Mouse (Mus musculus) stomach, embryonic 16.5 days (tissue): ENCODE data around the gene Ect2. TPM values are rescaled to one million over a fixed set of nuclear protein-coding genes. Genes with fewer than 3 reads are reported as not detected.
A peak's percentile ranks its signal among the peaks of the same experiment; 100 is the strongest.

Experiments used
- ATAC-seq: fragments of 200-750 bp; cut with Nextera tagmentation; 2 replicates; pipeline ENCODE4 v1.8.0; 2017; ENCODE audit warnings: moderate number of reproducible peaks, moderate TSS enrichment; ENCODE audit not compliant: insufficient read depth, low FRiP score
- H3K27ac ChIP-seq: fragments of 300-500 bp; sonication (generic); 2 replicates; pipeline ENCODE4 v1.5.1; 2014; ENCODE audit warnings: low read length
- H3K27me3 ChIP-seq: fragments of 300-500 bp; sonication (generic); 2 replicates; pipeline ENCODE4 v1.6.1; 2014; ENCODE audit warnings: low read length, control low read depth, mixed read lengths; ENCODE audit not compliant: control insufficient read depth, insufficient read depth
- H3K36me3 ChIP-seq: fragments of 300-500 bp; sonication (generic); 2 replicates; pipeline ENCODE4 v1.6.1; 2014; ENCODE audit warnings: low read length; ENCODE audit not compliant: control insufficient read depth, insufficient read depth
- H3K4me1 ChIP-seq: fragments of 300-500 bp; sonication (generic); 2 replicates; pipeline ENCODE4 v1.6.1; 2014; ENCODE audit warnings: low read length, control low read depth, mixed read lengths; ENCODE audit not compliant: control insufficient read depth, insufficient read depth
- H3K4me2 ChIP-seq: fragments of 300-500 bp; sonication (generic); 2 replicates; pipeline ENCODE4 v1.6.1; 2014; ENCODE audit warnings: low read depth, low read length, mixed read lengths
- H3K4me3 ChIP-seq: fragments of 300-500 bp; sonication (generic); replicated peaks from 2 replicates; pipeline ENCODE4 v1.5.1; 2014; ENCODE audit warnings: mild to moderate bottlenecking, low read length
- H3K9ac ChIP-seq: fragments of 300-500 bp; sonication (generic); 2 replicates; pipeline ENCODE4 v1.6.1; 2014; ENCODE audit warnings: low read length
- H3K9me3 ChIP-seq: fragments of 300-500 bp; sonication (generic); replicated peaks from 2 replicates; pipeline ENCODE4 v1.6.1; 2016; ENCODE audit warnings: low read length, control low read depth; ENCODE audit not compliant: control insufficient read depth
- WGBS: fragments of 180-500 bp; shearing (Covaris S2); extraction: QIAGEN DNeasy Blood & Tissue Kit; methylation state at CpG from one replicate; pipeline ENCODE4 v1.1.7; 2014; 5-methylcytosine and 5-hydroxymethylcytosine counted together
- polyA plus RNA-seq: library from polyadenylated mRNA; unstranded; fragments of >200 nt; fragmentation: Nextera tagmentation; extraction: Ambion mirVana; gene quantifications from 2 replicates; pipeline ENCODE4 v1.2.1, GENCODE M21; 2015

Ect2 gene
- polyA plus RNA-seq, 1 experiment from 2014 or later, result 47.3 TPM

GRCm38 (mm10) chr3:27162410-27162804 lies 8.7 kb upstream of the Ect2 start:
- Histone ChIP-seq H3K4me3 (no peak overlapping the region), H3K4me1 (no peaks in the 10 kb centered on the region), H3K9me3 (no peaks in the 10 kb centered on the region), H3K9ac (no peak overlapping the region), H3K36me3 (no peaks in the 10 kb centered on the region), H3K4me2 (no peak overlapping the region), H3K27ac (no peak overlapping the region), H3K27me3 (no peaks in the 10 kb centered on the region)
- 54% methylated on average over 2 of the region's 2 CpGs for WGBS
- ATAC-seq, result no peak

- Histone ChIP-seq H3K9me3 (no peaks in the 10 kb centered on the region), H3K4me2 (no peak overlapping the region), H3K4me1 (no peaks in the 10 kb centered on the region), H3K27ac (no peak overlapping the region), H3K9ac (no peak overlapping the region), H3K4me3 (no peak overlapping the region), H3K27me3 (no peaks in the 10 kb centered on the region), H3K36me3 (no peaks in the 10 kb centered on the region)
- WGBS, result 82% methylated on average over 6 of the region's 6 CpGs
- ATAC-seq, result no peak
Observed at GRCm38 (mm10) chr3:27161645-27162409, 8.1 kb upstream of the Ect2 start.

GRCm38 (mm10) chr3:27158910-27159309 lies 5.2 kb upstream of the Ect2 start:
- H3K4me3 ChIP-seq, result no peak overlapping the region
- H3K9me3 ChIP-seq, result no peaks in the 10 kb centered on the region
- no peaks in the 10 kb centered on the region for H3K36me3 ChIP-seq
- H3K4me2 ChIP-seq, result no peak overlapping the region
- ATAC-seq, result no peak
- no peak overlapping the region for H3K9ac ChIP-seq
- H3K4me1 ChIP-seq, result peaks cover 3% of the 10 kb centered on the region; the same call in 1 of the 2 replicates
- no peak overlapping the region for H3K27ac ChIP-seq
- 44% methylated on average over 4 of the region's 4 CpGs for WGBS
- no peaks in the 10 kb centered on the region for H3K27me3 ChIP-seq

GRCm38 (mm10) chr3:27156594-27156949 lies 2.9 kb upstream of the Ect2 start:
- H3K27me3 ChIP-seq, result no peaks in the 10 kb centered on the region
- H3K4me2 ChIP-seq, result no peak overlapping the region
- 52% methylated on average over 3 of the region's 3 CpGs for WGBS
- H3K4me1 ChIP-seq, result peaks cover 12% of the 10 kb centered on the region; the same call in 1 of the 2 replicates
- no peak for ATAC-seq
- H3K27ac ChIP-seq, result peak overlapping the region; percentile 64
- no peak overlapping the region for H3K9ac ChIP-seq
- no peaks in the 10 kb centered on the region for H3K9me3 ChIP-seq
- no peaks in the 10 kb centered on the region for H3K36me3 ChIP-seq
- no peak overlapping the region for H3K4me3 ChIP-seq

- H3K9me3 ChIP-seq, result no peaks in the 10 kb centered on the region
- no peak overlapping the region for H3K9ac ChIP-seq
- no peak overlapping the region for H3K4me2 ChIP-seq
- H3K36me3 ChIP-seq, result no peaks in the 10 kb centered on the region
- no peak overlapping the region for H3K4me3 ChIP-seq
- 53% methylated on average over 9 of the region's 9 CpGs for WGBS
- no peaks in the 10 kb centered on the region for H3K27me3 ChIP-seq
- peaks cover 12% of the 10 kb centered on the region; the same call in 1 of the 2 replicates for H3K4me1 ChIP-seq
- no peak for ATAC-seq
- peak overlapping the region; percentile 73 for H3K27ac ChIP-seq
Observed at GRCm38 (mm10) chr3:27155856-27156593, 2.3 kb upstream of the Ect2 start.

GRCm38 (mm10) chr3:27155051-27155855 lies 1.6 kb upstream of the Ect2 start:
- Histone ChIP-seq H3K27ac (peak overlapping the region; percentile 73), H3K36me3 (no peaks in the 10 kb centered on the region), H3K9ac (no peak overlapping the region), H3K4me3 (no peak overlapping the region), H3K9me3 (no peaks in the 10 kb centered on the region), H3K4me2 (no peak overlapping the region), H3K27me3 (no peaks in the 10 kb centered on the region), H3K4me1 (peaks cover 12% of the 10 kb centered on the region; the same call in 1 of the 2 replicates)
- WGBS, result 23% methylated on average over 6 of the region's 6 CpGs
- peak; percentile 31; the same call in 1 of the 2 replicates for ATAC-seq

GRCm38 (mm10) chr3:27154280-27154679 lies 602 bp upstream of the Ect2 start:
- peaks cover 12% of the 10 kb centered on the region; the same call in 1 of the 2 replicates for H3K4me1 ChIP-seq
- 57% methylated on average over 2 of the region's 2 CpGs for WGBS
- peak overlapping the region; percentile 73 for H3K27ac ChIP-seq
- peak overlapping the region; percentile 94 for H3K4me3 ChIP-seq
- peak overlapping the region; percentile 48 for H3K4me2 ChIP-seq
- H3K9ac ChIP-seq, result peak overlapping the region; percentile 44
- no peaks in the 10 kb centered on the region for H3K27me3 ChIP-seq
- no peak for ATAC-seq
- H3K9me3 ChIP-seq, result no peaks in the 10 kb centered on the region
- H3K36me3 ChIP-seq, result 0 out of 2 replicates have a peak, but pooled peaks cover 3% of the 10 kb centered on the region

GRCm38 (mm10) chr3:27153191-27153671 lies 447 bp downstream of the Ect2 start:
- H3K9ac ChIP-seq, result peak overlapping the region; percentile 85
- no peaks in the 10 kb centered on the region for H3K27me3 ChIP-seq
- peak; percentile 28 for ATAC-seq
- H3K36me3 ChIP-seq, result peaks cover 4% of the 10 kb centered on the region; the same call in 1 of the 2 replicates
- peak overlapping the region; percentile 64 for H3K4me2 ChIP-seq
- WGBS, result under 1% methylated on average over 31 of the region's 31 CpGs
- peak overlapping the region; percentile 81 for H3K27ac ChIP-seq
- H3K4me3 ChIP-seq, result peak overlapping the region; percentile 94
- no peaks in the 10 kb centered on the region for H3K9me3 ChIP-seq
- peaks cover 12% of the 10 kb centered on the region; the same call in 1 of the 2 replicates for H3K4me1 ChIP-seq
